Mouse (Mus musculus) forebrain, embryonic 11.5 days (tissue): Measurements from ENCODE around the gene Pnliprp2. TPM values are rescaled to one million over a fixed set of nuclear protein-coding genes. Genes with fewer than 3 reads are reported as not detected.

Experiments used
- ATAC-seq: fragments of 200-750 bp; cut with Nextera tagmentation; replicated peaks from 2 replicates; pipeline ENCODE4 v1.8.0; 2017; ENCODE audit warnings: moderate TSS enrichment; ENCODE audit not compliant: low FRiP score
- DNase-seq: peaks from one replicate; pipeline ENCODE4 v3.0.0-alpha.2; 2017; ENCODE audit warnings: low spot score
- H3K27ac ChIP-seq: fragments of 300-500 bp; sonication (generic); 2 replicates; pipeline ENCODE4 v1.5.1; 2014; ENCODE audit warnings: low read depth, low read length
- H3K27me3 ChIP-seq: fragments of 300-500 bp; sonication (generic); 2 replicates; pipeline ENCODE4 v1.6.1; 2014; ENCODE audit warnings: mild to moderate bottlenecking, low read length, mixed read lengths; ENCODE audit not compliant: control insufficient read depth, insufficient read depth
- H3K36me3 ChIP-seq: fragments of 300-500 bp; sonication (generic); 2 replicates; pipeline ENCODE4 v1.6.1; 2014; ENCODE audit warnings: mild to moderate bottlenecking, low read length, moderate library complexity, mixed read lengths; ENCODE audit not compliant: control insufficient read depth, insufficient read depth
- H3K4me1 ChIP-seq: fragments of 300-500 bp; sonication (generic); replicated peaks from 2 replicates; pipeline ENCODE4 v1.6.1; 2014; ENCODE audit warnings: low read length, mixed read lengths; ENCODE audit not compliant: control insufficient read depth, insufficient read depth
- H3K4me2 ChIP-seq: fragments of 300-500 bp; sonication (generic); 2 replicates; pipeline ENCODE4 v1.6.1; 2014; ENCODE audit warnings: low read depth, mild to moderate bottlenecking, low read length, moderate library complexity, mixed read lengths; ENCODE audit not compliant: severe bottlenecking
- H3K4me3 ChIP-seq: fragments of 300-500 bp; sonication (generic); 2 replicates; pipeline ENCODE4 v1.5.1; 2014; ENCODE audit warnings: low read depth, low read length
- H3K9ac ChIP-seq: fragments of 300-500 bp; sonication (generic); 2 replicates; pipeline ENCODE4 v1.6.1; 2014; ENCODE audit warnings: low read length
- H3K9me3 ChIP-seq: fragments of 300-500 bp; sonication (generic); 2 replicates; pipeline ENCODE4 v1.6.1; 2016; ENCODE audit warnings: low read length, mixed read lengths; ENCODE audit not compliant: control insufficient read depth
- WGBS: fragments of 180-500 bp; shearing (Covaris S2); extraction: QIAGEN DNeasy Blood & Tissue Kit; methylation state at CpG from one replicate; pipeline ENCODE4 v1.1.7; 2014; 5-methylcytosine and 5-hydroxymethylcytosine counted together
- polyA plus RNA-seq: library from polyadenylated mRNA; unstranded; fragments of >200 nt; fragmentation: Nextera tagmentation; extraction: Ambion mirVana; gene quantifications from 2 replicates; pipeline ENCODE4 v1.2.1, GENCODE M21; 2014

Gene Pnliprp2
- polyA plus RNA-seq, 1 experiment from 2014 or later, result not detected

- no peak for ATAC-seq
- WGBS, result 79% methylated on average over 5 of the region's 5 CpGs
- DNase-seq, result peak; percentile 7
Observed at GRCm38 (mm10) chr19:58776461-58776860, 16.9 kb downstream of the Pnliprp2 start.

DNA sequence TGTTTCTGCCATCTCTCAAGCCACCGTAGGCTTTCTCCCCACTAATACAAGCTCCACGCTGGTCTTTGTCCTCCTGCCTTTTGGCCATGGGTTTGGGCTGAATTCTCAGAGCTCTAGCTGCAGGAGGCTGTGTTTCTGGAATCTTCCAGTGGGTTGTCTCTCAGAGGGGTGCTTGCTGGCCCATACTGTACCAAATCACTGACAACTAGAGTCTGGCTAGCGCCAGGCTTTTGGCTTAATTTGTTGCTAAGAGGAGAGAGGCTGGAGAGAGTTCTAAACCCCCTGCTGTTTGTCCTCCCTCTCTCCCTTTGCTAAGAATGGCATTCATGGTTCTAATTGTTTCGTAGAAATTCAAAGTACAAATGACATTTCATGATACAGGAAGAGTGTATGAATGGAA lies 22.0 kb downstream of the Pnliprp2 start:
- Histone ChIP-seq H3K9me3 (no peaks in the 10 kb centered on the region), H3K27ac (no peak overlapping the region), H3K9ac (no peak overlapping the region), H3K27me3 (no peaks in the 10 kb centered on the region), H3K36me3 (no peaks in the 10 kb centered on the region), H3K4me3 (no peak overlapping the region), H3K4me1 (peaks cover 2% of the 10 kb centered on the region; the same call in 1 of the 2 replicates), H3K4me2 (no peak overlapping the region)
- DNase-seq (no peak), ATAC-seq (no peak)
- WGBS, result 32% methylated on average over 4 of the region's 4 CpGs

More at GRCm38 (mm10) chr19:58776461-58776860, 16.9 kb downstream of the Pnliprp2 start:
- Histone ChIP-seq H3K9me3 (no peaks in the 10 kb centered on the region), H3K27ac (no peak overlapping the region), H3K4me3 (no peak overlapping the region), H3K36me3 (no peaks in the 10 kb centered on the region), H3K27me3 (no peaks in the 10 kb centered on the region), H3K4me1 (no peaks in the 10 kb centered on the region; the same call in 1 of the 2 replicates), H3K4me2 (no peak overlapping the region), H3K9ac (no peak overlapping the region)

DNA sequence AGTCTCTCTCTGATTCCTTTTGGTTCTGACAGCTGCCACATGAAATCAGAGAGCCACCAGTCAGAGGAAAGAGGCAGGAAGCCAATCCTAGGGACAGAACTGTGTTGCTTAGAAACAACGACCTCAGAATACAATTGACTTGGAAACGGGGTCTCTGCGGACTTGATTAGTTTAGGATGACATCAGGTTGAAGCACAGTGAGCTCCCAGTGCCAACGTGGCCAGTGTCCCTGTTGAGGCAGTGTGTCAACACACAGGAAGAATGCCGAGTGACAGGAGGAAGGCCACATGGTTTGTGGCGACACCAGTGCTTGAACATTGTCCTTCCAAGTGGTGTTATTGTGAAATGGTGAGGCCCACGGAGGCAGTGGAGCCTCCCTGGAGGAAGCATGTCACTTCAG lies 24.4 kb downstream of the Pnliprp2 start:
- Histone ChIP-seq H3K27ac (no peak overlapping the region), H3K36me3 (no peaks in the 10 kb centered on the region), H3K4me2 (no peak overlapping the region), H3K9ac (no peak overlapping the region), H3K27me3 (no peaks in the 10 kb centered on the region), H3K9me3 (no peaks in the 10 kb centered on the region), H3K4me1 (peaks cover 2% of the 10 kb centered on the region; the same call in 1 of the 2 replicates), H3K4me3 (no peak overlapping the region)
- no peak for DNase-seq
- no peak for ATAC-seq
- 50% methylated on average over 7 of the region's 7 CpGs for WGBS

- DNase-seq (no peak), ATAC-seq (no peak)
- Histone ChIP-seq H3K9me3 (no peaks in the 10 kb centered on the region), H3K4me3 (no peak overlapping the region), H3K4me2 (no peak overlapping the region), H3K36me3 (no peaks in the 10 kb centered on the region), H3K27me3 (no peaks in the 10 kb centered on the region), H3K4me1 (no peaks in the 10 kb centered on the region), H3K27ac (no peak overlapping the region), H3K9ac (no peak overlapping the region)
- WGBS, result 84% methylated on average over 11 of the region's 11 CpGs
Observed at GRCm38 (mm10) chr19:58789194-58789593, 29.7 kb downstream of the Pnliprp2 start.

DNA sequence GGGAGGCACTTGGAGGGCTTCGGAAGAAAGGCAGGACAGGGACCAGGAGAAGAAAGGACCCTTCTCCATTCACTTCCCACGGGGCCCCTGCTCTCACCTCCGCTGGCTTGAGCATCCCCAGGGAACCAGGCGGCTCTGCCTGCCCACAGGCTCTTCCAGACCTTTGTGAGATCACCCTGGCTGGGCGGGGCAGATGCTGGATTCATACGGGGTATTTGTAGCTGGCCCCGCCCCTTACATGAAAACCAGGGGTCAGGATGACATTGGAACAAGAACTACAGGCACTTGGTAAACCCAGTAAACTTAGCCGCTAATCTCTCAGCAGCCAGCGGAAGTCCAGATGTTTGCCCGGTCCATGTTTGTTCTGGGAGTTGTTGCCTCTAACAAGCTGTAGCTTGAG lies 34.8 kb downstream of the Pnliprp2 start, which contains the start of gene 1700019N19Rik:
Gene 1700019N19Rik, minus strand, starts transcription at position 178 of the 400 bp plus-strand sequence.
- DNase-seq (peak; percentile 56), ATAC-seq (no peak)
- Histone ChIP-seq H3K27me3 (no peaks in the 10 kb centered on the region), H3K4me3 (no peak within 1 kb of the TSS), H3K36me3 (no peaks in the 10 kb centered on the region), H3K4me1 (no peaks in the 10 kb centered on the region), H3K9me3 (no peaks in the 10 kb centered on the region), H3K4me2 (no peak within 1 kb of the TSS), H3K27ac (no peak within 1 kb of the TSS), H3K9ac (no peak within 1 kb of the TSS)
- WGBS, result 42% methylated on average over 9 of the region's 10 CpGs

GRCm38 (mm10) chr19:58795114-58795669 lies 35.7 kb downstream of the Pnliprp2 start:
- no peak for DNase-seq
- 79% methylated on average over 12 of the region's 12 CpGs for WGBS

DNA sequence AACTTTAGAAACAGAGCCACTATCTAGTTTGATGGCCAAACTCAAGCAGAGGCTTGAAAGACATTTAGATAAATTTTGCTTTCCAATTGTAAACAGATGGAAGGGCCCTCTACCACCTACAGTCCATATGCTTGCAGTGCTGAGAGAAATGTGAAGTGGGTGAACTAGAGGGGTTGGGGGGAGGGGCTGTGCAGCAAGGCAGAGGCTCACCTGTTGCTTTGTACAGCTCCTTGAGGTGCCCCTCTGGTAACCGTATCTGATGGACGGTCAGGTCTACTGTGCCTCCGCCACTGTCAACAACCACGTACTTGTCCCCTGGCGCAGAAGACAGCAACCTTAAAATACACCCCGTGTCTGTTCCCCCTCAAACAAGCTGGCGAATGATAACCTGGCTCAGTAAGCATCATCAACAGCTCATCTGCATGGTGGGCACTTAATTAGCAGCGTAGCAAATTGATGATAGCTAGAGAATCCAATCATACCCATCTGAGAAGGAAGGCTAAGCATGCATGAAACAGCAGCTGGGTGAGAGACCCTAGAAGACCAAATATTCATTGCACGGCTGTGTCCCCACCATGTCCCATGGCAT lies 45.8 kb downstream of the Pnliprp2 start:
- Histone ChIP-seq H3K4me1 (no peaks in the 10 kb centered on the region), H3K9me3 (no peaks in the 10 kb centered on the region), H3K27me3 (no peaks in the 10 kb centered on the region), H3K4me2 (no peak overlapping the region), H3K9ac (no peak overlapping the region), H3K36me3 (no peaks in the 10 kb centered on the region), H3K27ac (no peak overlapping the region), H3K4me3 (no peak overlapping the region)
- ATAC-seq, result no peak
- WGBS, result 90% methylated on average over 9 of the region's 9 CpGs
- no peak for DNase-seq

More at GRCm38 (mm10) chr19:58795114-58795669, 35.7 kb downstream of the Pnliprp2 start:
- no peak overlapping the region for H3K9ac ChIP-seq
- H3K4me1 ChIP-seq, result no peaks in the 10 kb centered on the region
- no peak overlapping the region for H3K4me2 ChIP-seq
- no peaks in the 10 kb centered on the region for H3K9me3 ChIP-seq
- H3K4me3 ChIP-seq, result no peak overlapping the region
- no peaks in the 10 kb centered on the region for H3K36me3 ChIP-seq
- H3K27me3 ChIP-seq, result no peaks in the 10 kb centered on the region
- ATAC-seq, result no peak
- H3K27ac ChIP-seq, result no peak overlapping the region

- Histone ChIP-seq H3K27ac (no peak overlapping the region), H3K4me2 (no peak overlapping the region), H3K27me3 (no peaks in the 10 kb centered on the region), H3K36me3 (no peaks in the 10 kb centered on the region), H3K9ac (no peak overlapping the region), H3K4me1 (no peaks in the 10 kb centered on the region), H3K9me3 (no peaks in the 10 kb centered on the region), H3K4me3 (no peak overlapping the region)
- ATAC-seq, result no peak
- peak; percentile 83 for DNase-seq
- WGBS, result 7% methylated on average over 3 of the region's 3 CpGs
Observed at GRCm38 (mm10) chr19:58806364-58806763, 46.8 kb downstream of the Pnliprp2 start.

DNA sequence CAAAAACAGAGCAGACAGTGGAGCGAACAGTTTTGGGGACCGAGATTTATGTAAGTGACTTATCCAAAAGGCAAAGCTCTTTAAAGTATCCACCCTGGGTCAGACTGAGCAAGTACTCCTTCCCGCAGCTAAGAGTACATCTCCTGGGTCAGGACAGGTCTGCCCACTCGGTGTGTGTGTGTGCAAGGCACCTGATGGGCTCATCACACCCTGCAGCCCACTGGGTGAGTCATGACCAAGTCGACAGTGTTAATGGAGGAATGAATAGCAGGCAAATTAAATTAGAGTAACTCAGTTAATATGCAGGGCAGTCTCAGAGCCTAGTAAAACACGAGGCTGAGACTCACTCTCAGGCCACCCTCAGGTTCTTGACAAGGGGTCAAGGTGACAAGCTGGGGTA lies 49.3 kb downstream of the Pnliprp2 start:
- Histone ChIP-seq H3K4me3 (no peak overlapping the region), H3K27ac (no peak overlapping the region), H3K9ac (no peak overlapping the region), H3K4me1 (no peaks in the 10 kb centered on the region), H3K36me3 (no peaks in the 10 kb centered on the region), H3K27me3 (no peaks in the 10 kb centered on the region), H3K4me2 (no peak overlapping the region), H3K9me3 (no peaks in the 10 kb centered on the region)
- no peak for ATAC-seq
- WGBS, result 83% methylated on average over 6 of the region's 6 CpGs
- DNase-seq, result no peak
